Mouse (Mus musculus): ENCODE results near the gene Klc1. TPM values are rescaled to one million over a fixed set of nuclear protein-coding genes. Genes with fewer than 3 reads are reported as not detected.

The Klc1 gene
- total RNA-seq, 2 experiments from 2014 or later = 77.1 to 83.0 TPM

DNA sequence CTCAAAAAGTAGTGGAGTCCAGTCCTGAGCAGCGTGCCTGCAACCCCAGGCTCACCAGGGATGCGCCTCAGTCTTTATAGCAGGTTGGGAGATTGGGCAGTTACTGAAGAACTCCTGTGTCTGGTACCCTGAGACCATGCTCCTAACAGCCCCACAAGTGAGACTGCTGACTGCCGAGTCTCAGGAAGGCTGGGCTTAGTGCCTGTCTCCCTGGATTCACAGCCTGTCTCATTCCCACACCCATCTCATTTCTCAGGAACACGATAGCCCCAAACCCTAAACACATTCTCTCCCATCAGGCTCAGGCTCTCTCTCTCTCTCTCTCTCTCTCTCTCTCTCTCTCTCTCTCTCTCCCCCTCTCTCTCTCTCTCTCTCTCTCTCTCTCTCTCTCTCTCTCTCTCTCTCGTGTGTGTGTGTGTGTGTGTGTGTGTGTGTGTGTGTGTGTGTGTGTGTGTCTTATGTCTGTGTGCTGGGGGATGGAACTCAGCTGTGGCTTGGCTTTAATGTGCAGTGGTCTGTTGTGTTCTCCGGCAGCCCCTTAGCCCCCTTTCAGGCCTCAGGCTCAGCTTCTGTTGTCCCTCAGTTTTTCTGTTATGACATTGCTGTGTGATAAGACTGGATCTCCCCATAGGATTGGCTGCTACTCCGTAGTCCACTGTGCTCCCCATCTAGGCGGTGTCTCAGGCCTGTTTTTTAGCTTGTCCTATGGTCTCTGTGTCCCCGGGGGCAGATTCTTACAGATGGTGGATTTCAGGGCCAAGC lies 11.3 kb downstream of the Klc1 start:
- peak in 1 of 2 experiments; percentile 22 for DNase-seq

DNA sequence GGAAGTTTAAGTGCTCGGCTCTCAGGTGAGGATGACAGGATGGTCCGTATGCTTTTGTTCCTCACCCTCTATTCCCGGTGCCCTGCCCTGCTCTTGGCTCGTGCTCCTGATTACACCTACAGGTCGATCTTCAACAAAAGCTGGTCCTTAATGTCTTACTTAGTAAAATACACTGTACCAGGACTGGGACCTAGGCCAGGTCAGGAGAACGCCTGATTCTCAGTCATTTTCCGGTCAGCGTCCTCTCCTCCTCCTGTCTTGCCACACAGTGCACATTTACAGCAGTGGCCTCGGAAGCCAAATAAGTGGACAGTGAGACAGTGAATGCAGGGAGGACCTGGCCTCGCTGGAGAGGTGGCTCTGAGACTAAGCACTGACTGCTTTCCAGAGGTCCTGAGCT lies 12.0 kb downstream of the Klc1 start:
- DNase-seq = no peak

DNA sequence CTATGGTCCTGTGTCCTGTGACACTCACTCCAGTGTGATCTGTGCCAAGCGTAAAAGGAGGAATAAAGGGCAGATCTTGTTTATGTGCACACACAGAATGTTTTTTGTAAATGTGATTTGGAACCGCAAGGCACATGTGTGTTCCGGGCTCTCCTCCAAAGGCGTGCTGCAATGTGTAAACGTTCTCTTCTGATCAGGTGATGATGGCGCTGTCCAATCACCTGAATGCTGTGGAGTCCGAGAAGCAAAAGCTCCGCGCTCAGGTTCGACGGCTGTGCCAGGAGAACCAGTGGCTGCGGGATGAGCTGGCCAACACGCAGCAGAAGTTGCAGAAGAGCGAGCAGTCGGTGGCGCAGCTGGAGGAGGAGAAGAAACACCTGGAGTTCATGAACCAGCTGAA lies 15.5 kb downstream of the Klc1 start:
- DNase-seq = no peak

- no peak for DNase-seq
These were observed 16.2 kb downstream of the Klc1 start for GRCm38 (mm10) chr12:111774845-111775244.

DNA sequence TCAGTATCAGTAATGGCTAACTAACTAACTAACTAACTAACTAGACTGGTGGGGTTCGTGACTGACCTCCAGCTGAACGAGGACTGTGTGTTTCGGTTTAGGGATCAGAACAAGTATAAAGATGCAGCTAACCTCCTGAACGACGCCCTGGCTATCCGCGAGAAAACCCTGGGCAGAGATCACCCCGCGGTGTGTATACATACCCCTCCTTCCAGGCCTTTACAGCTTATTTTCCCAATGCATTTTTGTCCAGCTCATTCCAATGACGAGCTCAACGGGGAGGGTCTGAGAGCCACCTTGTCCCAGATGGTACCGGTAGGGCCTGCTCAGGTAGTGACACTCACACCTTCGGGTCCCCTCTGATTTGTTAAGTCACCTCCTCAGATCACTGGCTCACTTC lies 19.3 kb downstream of the Klc1 start:
- DNase-seq = no peak

GRCm38 (mm10) chr12:111779544-111779943 lies 20.9 kb downstream of the Klc1 start:
- no peak for DNase-seq

- no peak for DNase-seq
These were observed 26.5 kb downstream of the Klc1 start for GRCm38 (mm10) chr12:111785174-111785573.

DNA sequence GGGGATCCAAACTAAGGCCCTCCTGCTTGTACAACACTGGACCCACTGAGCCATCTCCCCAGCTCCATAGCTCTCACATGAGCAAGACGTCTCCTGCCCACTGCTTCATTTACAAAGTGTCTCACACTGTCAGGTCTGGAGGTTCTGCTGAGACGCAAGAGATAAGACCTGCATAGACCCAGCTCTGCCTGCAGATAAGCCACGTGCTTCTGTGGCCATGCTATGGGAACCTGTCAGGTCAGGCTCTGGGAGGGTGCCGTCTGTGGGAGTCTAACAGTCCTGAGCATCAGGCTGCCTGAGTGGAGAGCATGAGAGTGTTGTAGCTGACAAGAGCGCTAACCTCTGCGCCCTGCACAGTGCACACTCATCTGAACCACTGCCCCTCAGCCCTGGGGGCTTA lies 28.4 kb downstream of the Klc1 start:
- DNase-seq = no peak

GRCm38 (mm10) chr12:111790090-111790489 lies 31.4 kb downstream of the Klc1 start:
- no peak for DNase-seq

GRCm38 (mm10) chr12:111790631-111791030 lies 32.0 kb downstream of the Klc1 start:
- DNase-seq = no peak

DNA sequence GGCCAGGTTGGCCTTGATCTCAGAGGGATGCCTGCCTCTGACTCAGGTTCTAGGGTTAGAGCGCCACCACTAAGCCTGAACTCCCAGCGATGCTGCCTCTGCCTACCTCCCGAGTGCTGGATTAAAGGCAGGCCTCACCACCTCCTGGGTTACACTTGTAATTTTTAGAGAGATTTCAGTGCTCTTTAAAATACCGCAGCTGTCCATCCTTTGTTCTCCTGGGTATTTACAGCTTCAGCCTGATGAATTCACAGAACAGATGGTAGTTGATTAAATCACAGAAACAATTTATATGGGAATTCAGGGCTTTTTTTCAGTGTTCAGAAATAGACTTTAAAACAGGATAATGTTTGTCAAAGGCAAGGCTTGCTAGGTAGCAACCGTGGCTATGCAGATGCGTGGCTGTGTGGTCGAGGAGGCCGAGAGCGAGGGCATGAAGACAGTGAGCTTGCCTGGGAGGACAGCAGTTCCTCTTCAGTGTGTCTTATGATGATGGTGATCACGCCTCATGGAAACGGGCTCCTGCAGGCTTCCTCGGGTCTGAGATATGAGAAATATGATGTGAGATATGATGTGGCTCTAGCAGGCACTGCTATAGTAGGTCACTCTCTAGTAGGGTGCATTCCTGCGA lies 32.9 kb downstream of the Klc1 start:
- no peak for DNase-seq

GRCm38 (mm10) chr12:111794102-111794501 lies 35.5 kb downstream of the Klc1 start:
- DNase-seq = peak; percentile 67 to 79

- DNase-seq = no peak
These were observed 36.0 kb downstream of the Klc1 start for GRCm38 (mm10) chr12:111794526-111795179.

DNA sequence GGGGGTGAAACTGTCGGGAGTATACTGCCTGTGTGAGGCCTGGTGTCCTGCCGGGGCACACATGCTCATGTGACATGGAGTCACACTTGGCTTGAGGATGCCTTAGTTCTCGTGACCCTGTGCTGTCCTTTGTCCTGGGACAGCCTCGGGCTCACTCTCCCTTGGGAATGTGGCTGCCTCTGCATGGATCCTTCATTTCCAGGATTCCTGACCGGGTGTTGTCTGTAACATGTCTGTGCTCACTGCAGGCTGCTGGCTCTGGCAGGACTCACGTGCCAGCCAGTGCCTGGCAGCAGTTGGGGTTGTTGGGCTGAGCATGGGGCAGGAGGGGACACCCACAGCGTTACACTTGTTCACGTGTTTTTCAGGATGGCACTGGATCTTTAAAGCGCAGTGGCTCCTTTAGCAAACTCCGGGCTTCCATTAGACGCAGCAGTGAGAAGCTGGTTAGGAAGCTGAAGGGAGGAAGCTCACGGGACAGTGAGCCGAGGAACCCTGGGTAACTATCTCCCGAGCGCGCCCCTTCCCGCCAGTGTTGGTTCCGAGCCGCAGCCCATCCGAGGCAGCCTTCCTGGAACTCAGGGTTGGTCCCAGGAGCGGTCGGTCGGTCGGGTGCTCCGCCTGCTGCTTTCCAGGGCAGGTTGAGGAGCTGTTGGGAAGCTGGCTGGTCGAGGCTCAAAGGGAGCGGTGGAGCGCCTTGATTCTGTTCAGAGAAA lies 36.7 kb downstream of the Klc1 start:
- peak; percentile 64 to 72 for DNase-seq

- no peak for DNase-seq
These were observed 38.6 kb downstream of the Klc1 start for GRCm38 (mm10) chr12:111797251-111797650.

GRCm38 (mm10) chr12:111798493-111798892 lies 39.8 kb downstream of the Klc1 start:
- DNase-seq = no peak

GRCm38 (mm10) chr12:111800459-111801183 lies 42.0 kb downstream of the Klc1 start:
- peak; percentile 45 to 53 for DNase-seq

- DNase-seq = no peak
These were observed 44.9 kb downstream of the Klc1 start for GRCm38 (mm10) chr12:111803538-111803937.

- no peak for DNase-seq
These were observed 50.1 kb downstream of the Klc1 start for GRCm38 (mm10) chr12:111808775-111809174.

GRCm38 (mm10) chr12:111809762-111810161 lies 51.1 kb downstream of the Klc1 start:
- peak; percentile 79 to 83 for DNase-seq

GRCm38 (mm10) chr12:111812075-111812474 lies 53.4 kb downstream of the Klc1 start:
- no peak for DNase-seq

DNA sequence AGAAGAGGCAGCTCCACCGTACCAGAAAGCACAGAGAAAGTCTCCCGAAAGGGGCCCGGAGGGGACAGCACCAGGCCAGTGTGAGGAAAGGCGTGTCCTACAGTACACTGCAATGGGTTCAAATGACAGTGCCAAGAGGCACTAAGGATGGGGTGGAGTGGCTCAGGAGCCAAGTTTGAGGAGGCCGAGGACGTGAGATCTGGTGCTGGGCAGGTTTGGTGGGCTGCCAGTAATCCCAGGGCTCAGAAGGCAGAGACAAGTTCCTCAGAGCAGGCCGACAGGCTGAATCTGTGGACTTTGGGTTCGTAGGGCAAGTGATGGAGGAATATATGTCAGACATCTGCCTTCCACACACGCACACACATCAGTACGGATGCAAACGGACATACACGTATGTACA lies 54.0 kb downstream of the Klc1 start:
- DNase-seq = no peak

All from heart, adult 18-20 months (tissue).